Mouse (Mus musculus) limb, embryonic 13.5 days (tissue): ENCODE data around the gene Crispld2. TPM values are rescaled to one million over a fixed set of nuclear protein-coding genes. Genes with fewer than 3 reads are reported as not detected.

Source experiments
- polyA plus RNA-seq: library from polyadenylated mRNA; unstranded; fragments of >200 nt; fragmentation: Nextera tagmentation; extraction: Ambion mirVana; gene quantifications from 2 replicates; pipeline ENCODE4 v1.2.1, GENCODE M21; 2015

Gene Crispld2
- polyA plus RNA-seq, 1 experiment from 2014 or later, result 7.1 TPM

Other genes with a start within 250 kb of the Crispld2 start
- gene Tldc1, start 214.0 kb upstream of the Crispld2 start, polyA plus RNA-seq, result 10.3 and 10.7 TPM in 2 replicates
- gene Cotl1, start 151.9 kb upstream of the Crispld2 start, polyA plus RNA-seq, result 64.0 and 67.8 TPM in 2 replicates
- 10.4 and 10.5 TPM in 2 replicates for gene Klhl36, start 130.2 kb upstream of the Crispld2 start, polyA plus RNA-seq
- 142 and 145 TPM in 2 replicates for gene Usp10, start 82.1 kb upstream of the Crispld2 start, polyA plus RNA-seq
- 3.2 and 7.1 TPM in 2 replicates for gene Gm20388, start 81.6 kb upstream of the Crispld2 start, polyA plus RNA-seq
- gene Zdhhc7, start 109.0 kb downstream of the Crispld2 start, polyA plus RNA-seq, result 31.6 and 32.8 TPM in 2 replicates
- 3.3 and 3.4 TPM in 2 replicates for gene 6430548M08Rik, start 121.7 kb downstream of the Crispld2 start, polyA plus RNA-seq
- gene Fam92b, start 185.0 kb downstream of the Crispld2 start, polyA plus RNA-seq, result not detected in 2 replicates
- 6.9 and 7.1 TPM in 2 replicates for gene Gse1, start 236.0 kb downstream of the Crispld2 start, polyA plus RNA-seq